In genomic region chr2:69635807-69636206, GRCm38 (mm10) we compare ENCODE assay signal across 9 mouse cellular contexts. TPM values are rescaled to one million over a fixed set of nuclear protein-coding genes. Genes with fewer than 3 reads are reported as not detected.
DNase-seq lines count a peak whose midpoint lies in the region; ATAC-seq and TF ChIP-seq lines count a peak whose summit lies in the region.
"Had no signal": no experiment of that assay in that cellular context is flagged by ENCODE, and none has a peak within 500 bp of the region (broad histone marks: within the 10 kb centered on the region; RNA-seq: fewer than 3 reads in every experiment).

No protein-coding gene starts in this region.

- no peak overlapping the region for H3K4me2 ChIP-seq in forebrain, postnatal 0 days (ENCODE audit: low read depth)
- H3K4me2 ChIP-seq in forebrain, embryonic 12.5 days = no peak overlapping the region

- H3K27me3 ChIP-seq in forebrain, postnatal 0 days (ENCODE audit: insufficient read depth, low read length) = no peaks in the 10 kb centered on the region; the same call in 1 of the 2 replicates
- peaks cover 6% of the 10 kb centered on the region; the same call in 1 of the 2 replicates for H3K27me3 ChIP-seq in forebrain, embryonic 12.5 days
- H3K27me3 ChIP-seq in embryonic facial prominence, embryonic 10.5 days (replicated peaks; ENCODE audit: low read depth, poor library complexity, severe bottlenecking) = no peaks in the 10 kb centered on the region; the same call in 1 of the 2 replicates
- no peaks in the 10 kb centered on the region for H3K27me3 ChIP-seq in limb, embryonic 10.5 days (ENCODE audit: low read depth, poor library complexity, severe bottlenecking)
- H3K27me3 ChIP-seq: limb, embryonic 13.5 days had no signal

- no peak overlapping the region for H3K9ac ChIP-seq in forebrain, postnatal 0 days
- H3K9ac ChIP-seq in forebrain, embryonic 12.5 days = no peak overlapping the region
- H3K9ac ChIP-seq: limb, embryonic 13.5 days had no signal

- H3K27ac ChIP-seq in forebrain, postnatal 0 days (ENCODE audit: low read depth, low read length) = no peak overlapping the region
- H3K27ac ChIP-seq in forebrain, embryonic 12.5 days = no peak overlapping the region
- no peak overlapping the region for H3K27ac ChIP-seq in embryonic facial prominence, embryonic 10.5 days (replicated peaks)
- H3K27ac ChIP-seq in limb, embryonic 10.5 days = no peak overlapping the region
- H3K27ac ChIP-seq: limb, embryonic 13.5 days had no signal

- WGBS in forebrain, postnatal 0 days = 69% methylated on average over 6 of the region's 6 CpGs
- WGBS in forebrain, embryonic 12.5 days = 64% methylated on average over 6 of the region's 6 CpGs
- WGBS in embryonic facial prominence, embryonic 10.5 days = 73% methylated on average over 6 of the region's 6 CpGs
- WGBS in limb, embryonic 10.5 days = 72% methylated on average over 6 of the region's 6 CpGs

- peak; percentile 56 for TF ChIP-seq CTCF in forebrain, postnatal 0 days (IDR thresholded peaks at IDR 0.05; ENCODE audit: low read depth)

- no peaks in the 10 kb centered on the region for H3K4me1 ChIP-seq in forebrain, postnatal 0 days (ENCODE audit: insufficient read depth)
- H3K4me1 ChIP-seq in forebrain, embryonic 12.5 days = 0 out of 2 replicates have a peak, but pooled peaks cover 3% of the 10 kb centered on the region
- 0 out of 2 replicates have a peak, but pooled peaks cover 2% of the 10 kb centered on the region for H3K4me1 ChIP-seq in embryonic facial prominence, embryonic 10.5 days
- peaks cover 10% of the 10 kb centered on the region for H3K4me1 ChIP-seq in limb, embryonic 10.5 days

- no peaks in the 10 kb centered on the region for H3K36me3 ChIP-seq in forebrain, postnatal 0 days (ENCODE audit: insufficient read depth)
- H3K36me3 ChIP-seq in forebrain, embryonic 12.5 days (replicated peaks) = no peaks in the 10 kb centered on the region
- no peaks in the 10 kb centered on the region for H3K36me3 ChIP-seq in embryonic facial prominence, embryonic 10.5 days (replicated peaks)
- no peaks in the 10 kb centered on the region for H3K36me3 ChIP-seq in limb, embryonic 10.5 days
- H3K36me3 ChIP-seq: limb, embryonic 13.5 days had no signal

- no peak for ATAC-seq in forebrain, postnatal 0 days
- ATAC-seq in forebrain, embryonic 12.5 days (ENCODE audit: low FRiP score) = no peak
- ATAC-seq in monocyte, adult 5-6 weeks (replicated peaks; ENCODE audit: insufficient number of reproducible peaks, low FRiP score, low TSS enrichment, poor library complexity, severe bottlenecking) = peak; percentile 64; the same call in 1 of the 2 replicates

- H3K9me3 ChIP-seq in forebrain, postnatal 0 days (ENCODE audit: low read length) = no peaks in the 10 kb centered on the region
- no peaks in the 10 kb centered on the region for H3K9me3 ChIP-seq in forebrain, embryonic 12.5 days
- no peaks in the 10 kb centered on the region for H3K9me3 ChIP-seq in embryonic facial prominence, embryonic 10.5 days
- H3K9me3 ChIP-seq in limb, embryonic 10.5 days (replicated peaks) = no peaks in the 10 kb centered on the region
- H3K9me3 ChIP-seq: limb, embryonic 13.5 days had no signal

- no peak overlapping the region for H3K4me3 ChIP-seq in forebrain, postnatal 0 days (ENCODE audit: low read depth, low read length)
- H3K4me3 ChIP-seq in forebrain, embryonic 12.5 days (replicated peaks) = no peak overlapping the region
- no peak overlapping the region for H3K4me3 ChIP-seq in embryonic facial prominence, embryonic 10.5 days
- H3K4me3 ChIP-seq in limb, embryonic 10.5 days = no peak overlapping the region

- no peak for DNase-seq in forebrain, postnatal 0 days
- DNase-seq in 3134 (ENCODE audit: extremely low read depth, insufficient read length, low spot score) (peak; percentile 36), MN1 (ENCODE audit: low spot score) (peak; percentile 21)
- peak; percentile 48 for DNase-seq in embryonic facial prominence, embryonic 10.5 days (ENCODE audit: low spot score)
- DNase-seq in limb, embryonic 10.5 days (ENCODE audit: low spot score) = peak; percentile 52
- peak; percentile 64 to 71 for DNase-seq in thymus, postnatal 36 days

RNA-seq across cellular contexts. Expression of gene Bbs5, which starts 11.2 kb away (rescaled TPM):
- 22.7 and 34.4 TPM in 2 replicates for total RNA-seq in forebrain, postnatal 0 days (2014; rRNA removed)
- 17.9 and 23.4 TPM in 2 replicates for polyA plus RNA-seq in forebrain, postnatal 0 days (2015; fragmentation: Nextera tagmentation; extraction: Ambion mirVana)
- 15.9 and 16.8 TPM in 2 replicates for polyA plus RNA-seq in forebrain, embryonic 12.5 days (2016; fragmentation: Nextera tagmentation; extraction: Ambion mirVana)
- polyA plus RNA-seq in embryonic facial prominence, embryonic 10.5 days (2016; fragmentation: Nextera tagmentation; extraction: Ambion mirVana) = 12.5 and 19.3 TPM in 2 replicates
- polyA plus RNA-seq in limb, embryonic 10.5 days (2016; fragmentation: Nextera tagmentation; extraction: Ambion mirVana) = 16.1 and 16.8 TPM in 2 replicates
- total RNA-seq in monocyte, adult 5-6 weeks (2017) = 1.6 TPM in 1 of 3 replicates, not detected in the others

RNA-seq across cellular contexts. Expression of gene Klhl41, which starts 34.1 kb away (rescaled TPM):
- total RNA-seq in forebrain, postnatal 0 days (2014; rRNA removed) = 0.10 and 0.15 TPM in 2 replicates
- polyA plus RNA-seq in forebrain, postnatal 0 days (2015; fragmentation: Nextera tagmentation; extraction: Ambion mirVana) = 0.10 and 0.13 TPM in 2 replicates
- 0.24 and 0.37 TPM in 2 replicates for polyA plus RNA-seq in forebrain, embryonic 12.5 days (2016; fragmentation: Nextera tagmentation; extraction: Ambion mirVana)
- 0.39 and 0.40 TPM in 2 replicates for polyA plus RNA-seq in embryonic facial prominence, embryonic 10.5 days (2016; fragmentation: Nextera tagmentation; extraction: Ambion mirVana)
- polyA plus RNA-seq in limb, embryonic 10.5 days (2016; fragmentation: Nextera tagmentation; extraction: Ambion mirVana) = 0.30 and 1.1 TPM in 2 replicates
- total RNA-seq in monocyte, adult 5-6 weeks (2017) = not detected in 3 replicates

RNA-seq across cellular contexts. Expression of gene Lrp2, which starts 49.9 kb away (rescaled TPM):
- 0.62 and 1.3 TPM in 2 replicates for total RNA-seq in forebrain, postnatal 0 days (2014; rRNA removed)
- polyA plus RNA-seq in forebrain, postnatal 0 days (2015; fragmentation: Nextera tagmentation; extraction: Ambion mirVana) = 0.04 and 0.15 TPM in 2 replicates
- polyA plus RNA-seq in forebrain, embryonic 12.5 days (2016; fragmentation: Nextera tagmentation; extraction: Ambion mirVana) = 1.5 and 1.8 TPM in 2 replicates
- polyA plus RNA-seq in embryonic facial prominence, embryonic 10.5 days (2016; fragmentation: Nextera tagmentation; extraction: Ambion mirVana) = 1.5 and 1.6 TPM in 2 replicates
- polyA plus RNA-seq in limb, embryonic 10.5 days (2016; fragmentation: Nextera tagmentation; extraction: Ambion mirVana) = 0.15 and 0.18 TPM in 2 replicates
- total RNA-seq in monocyte, adult 5-6 weeks (2017) = not detected in 3 replicates
